Mouse (Mus musculus) CD8-positive naive resting alpha-beta T cell, adult 2 months (primary cell): ENCODE data around the gene Zfp385a.

Source experiments
- DNase-seq, 2 experiments: peaks; one replicate each; pipeline ENCODE4 v3.0.0; 2022; ENCODE audit warnings: low read depth in 2 of 2, low spot score in 2 of 2

Zfp385a gene

DNA sequence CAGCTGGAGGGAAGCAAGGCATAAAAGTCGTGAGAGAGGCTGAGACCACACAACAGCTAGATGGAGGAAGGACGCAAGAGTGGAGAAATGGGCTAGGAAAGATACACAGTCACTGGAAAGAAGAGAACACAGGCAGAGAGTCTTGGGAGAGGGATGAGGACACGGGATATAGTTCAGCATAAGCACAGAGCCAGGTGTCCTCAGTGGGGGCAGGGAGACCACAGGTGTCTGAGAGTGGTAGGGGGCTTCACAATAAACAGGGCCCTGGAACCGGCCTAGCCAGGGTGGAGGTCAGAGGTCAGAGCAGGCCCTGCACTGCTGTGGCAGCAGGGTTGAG lies 1.1 kb downstream of the Zfp385a start:
- DNase-seq: no peak

GRCm38 (mm10) chr15:103336996-103337667 lies 2.8 kb downstream of the Zfp385a start:
- DNase-seq: no peak

- no peak for DNase-seq
Measured at GRCm38 (mm10) chr15:103335488-103336235, 4.2 kb downstream of the Zfp385a start.

GRCm38 (mm10) chr15:103335040-103335439 lies 4.9 kb downstream of the Zfp385a start:
- DNase-seq: no peak

GRCm38 (mm10) chr15:103334194-103334593 lies 5.7 kb downstream of the Zfp385a start:
- no peak for DNase-seq

DNA sequence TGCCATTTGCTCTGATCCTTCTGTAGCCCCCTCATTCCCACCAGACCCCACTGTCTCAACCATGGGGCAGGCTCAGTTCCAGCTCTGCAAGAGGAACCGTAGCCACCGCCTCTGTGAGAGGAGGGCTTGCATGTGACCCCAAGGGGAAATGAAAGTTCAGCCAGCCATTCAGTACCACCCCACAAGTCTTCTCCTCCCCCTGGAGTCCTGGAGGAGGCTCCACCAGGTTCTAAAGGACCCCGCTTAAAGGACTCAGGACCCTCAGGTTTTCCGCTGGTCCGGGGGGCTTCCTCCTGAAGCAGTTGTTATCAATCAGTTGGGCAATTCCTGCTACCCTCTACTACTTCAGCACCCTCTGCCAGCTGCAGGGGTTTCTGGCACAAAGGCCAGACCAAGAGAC lies 6.2 kb downstream of the Zfp385a start:
- no peak for DNase-seq

DNA sequence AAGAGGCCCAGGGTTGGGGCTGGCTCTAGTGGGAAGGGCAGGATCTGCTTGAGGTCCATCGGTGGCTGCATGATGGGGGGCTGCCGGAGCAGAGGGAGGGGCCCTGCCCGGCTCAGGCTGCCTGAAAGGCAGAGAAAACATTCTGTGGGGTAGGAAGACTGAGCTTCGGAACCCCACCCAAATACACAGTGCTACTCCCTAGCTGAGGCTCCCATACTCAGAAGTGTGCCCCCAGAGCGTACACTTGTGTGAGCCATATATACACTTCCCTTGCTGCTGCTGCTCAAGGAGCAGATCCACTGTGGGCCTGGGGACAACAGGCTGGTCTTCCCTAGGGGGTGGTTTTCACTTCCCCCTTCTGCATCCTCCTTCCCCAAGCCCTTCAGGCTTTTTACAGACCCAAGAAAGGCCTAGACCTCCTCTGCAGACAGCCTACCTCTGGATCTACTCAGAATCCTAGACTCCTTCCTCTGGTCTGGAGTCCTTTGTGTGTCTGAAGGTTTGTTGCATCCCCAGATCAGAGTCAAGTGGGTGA lies 6.7 kb downstream of the Zfp385a start:
- no peak for DNase-seq

GRCm38 (mm10) chr15:103323455-103324247 lies 16.2 kb downstream of the Zfp385a start:
- DNase-seq: peak; percentile 69 to 76

- DNase-seq: no peak
Measured at GRCm38 (mm10) chr15:103323070-103323454, 16.8 kb downstream of the Zfp385a start.

GRCm38 (mm10) chr15:103322396-103322795 lies 17.5 kb downstream of the Zfp385a start:
- no peak for DNase-seq

DNA sequence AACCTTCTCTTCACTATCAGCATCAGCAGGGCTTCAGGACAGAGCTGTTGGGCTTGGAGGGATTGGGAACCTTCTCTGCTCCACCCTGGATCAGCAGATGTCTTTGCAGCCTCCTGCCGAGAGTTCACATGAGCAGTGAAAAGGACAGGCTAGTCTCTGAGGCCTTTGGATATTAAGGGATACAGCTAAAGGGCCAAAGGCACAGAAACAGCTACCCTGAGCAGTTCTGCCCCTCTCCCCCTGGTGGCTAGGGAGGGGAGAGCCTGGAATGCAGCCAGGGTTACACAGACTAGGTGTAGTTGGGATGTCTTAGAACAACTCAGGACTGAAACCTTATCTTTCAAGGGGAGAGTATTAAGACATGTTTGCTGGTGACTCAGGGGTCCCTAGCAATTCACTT lies 18.8 kb downstream of the Zfp385a start:
- no peak for DNase-seq

- no peak for DNase-seq
Measured at GRCm38 (mm10) chr15:103318201-103318816, 21.6 kb downstream of the Zfp385a start.

DNA sequence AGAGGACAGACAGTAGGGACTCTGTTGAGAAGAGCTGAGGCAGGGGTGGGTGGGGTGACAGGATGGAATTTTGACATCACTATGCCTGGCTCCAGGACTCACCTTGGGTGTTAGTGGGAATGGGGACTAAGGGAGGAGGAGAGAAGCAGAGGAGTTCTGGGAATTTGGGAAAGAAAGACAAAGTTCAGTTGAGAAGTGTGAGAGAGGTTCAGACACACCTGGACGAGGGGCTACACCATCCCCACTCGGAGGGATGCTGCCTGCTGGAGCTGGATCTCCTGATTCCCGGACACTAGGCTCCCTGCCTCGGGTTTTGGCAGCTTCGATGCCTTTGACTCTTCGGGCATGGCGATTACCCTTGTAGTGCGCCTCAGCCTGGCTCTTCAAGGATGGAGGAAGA lies 22.2 kb downstream of the Zfp385a start:
- no peak for DNase-seq

DNA sequence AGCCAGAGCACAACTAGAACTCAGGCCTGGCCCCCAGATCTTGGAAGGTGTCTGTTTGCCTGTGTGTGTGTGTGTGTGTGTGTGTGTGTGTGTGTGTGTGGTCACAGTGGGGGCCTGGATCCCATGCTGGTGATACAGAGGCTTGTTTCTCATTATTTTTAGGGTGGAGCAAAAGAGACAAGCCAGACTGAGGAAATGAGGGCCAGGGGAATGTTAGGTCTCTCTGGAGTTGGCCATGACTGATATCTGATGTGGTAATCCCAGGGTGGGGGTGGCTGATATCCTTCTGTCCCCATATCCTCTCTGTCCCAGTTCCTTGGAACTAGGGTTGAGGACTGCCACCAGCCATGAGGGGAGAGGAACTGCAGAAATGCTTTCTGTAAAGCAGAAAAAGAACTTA lies 22.8 kb downstream of the Zfp385a start:
- no peak for DNase-seq

DNA sequence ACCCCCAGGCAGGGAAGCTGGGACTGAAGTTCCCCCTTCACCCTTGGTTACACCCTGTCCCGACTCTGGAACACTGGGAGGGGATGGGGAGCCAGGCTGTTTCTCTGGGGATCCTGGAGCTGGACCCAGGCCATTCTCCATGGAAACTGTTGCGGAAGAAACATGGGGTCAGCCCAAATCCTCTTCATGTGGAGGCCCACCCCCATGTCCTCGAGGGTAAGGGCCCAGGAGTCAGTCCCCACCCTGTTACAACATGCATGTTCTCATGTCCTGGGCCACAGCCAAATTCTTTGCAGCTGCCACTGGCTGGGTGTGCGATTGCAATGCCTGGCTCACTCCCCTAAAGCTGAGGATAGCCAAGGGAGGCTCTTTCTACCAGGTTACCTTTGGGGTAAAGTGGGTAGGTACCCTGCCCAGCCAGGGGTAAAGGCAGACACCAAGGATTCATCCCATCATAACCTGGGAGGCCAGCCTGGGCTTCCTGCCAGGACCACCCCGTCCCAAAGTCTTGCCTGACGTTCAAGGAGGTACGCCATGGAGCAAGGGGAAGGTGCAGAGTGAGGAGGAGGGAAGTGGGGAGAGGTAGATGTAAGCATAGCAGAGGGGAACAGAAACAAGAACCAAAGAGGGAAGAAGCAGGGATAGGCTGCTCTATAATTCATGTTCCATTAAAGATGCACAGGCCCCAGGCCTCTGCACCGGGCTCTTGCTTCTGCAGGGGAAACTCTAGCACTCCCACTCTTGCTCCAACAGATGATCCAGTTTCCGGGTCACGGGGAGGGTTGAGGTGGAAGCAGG lies 23.7 kb downstream of the Zfp385a start:
- DNase-seq: no peak

- no peak for DNase-seq
Measured at GRCm38 (mm10) chr15:103315011-103315502, 24.8 kb downstream of the Zfp385a start.

- DNase-seq: no peak
Measured at GRCm38 (mm10) chr15:103314181-103314580, 25.7 kb downstream of the Zfp385a start.

GRCm38 (mm10) chr15:103313495-103314095 lies 26.3 kb downstream of the Zfp385a start:
- peak; percentile 47 to 56 for DNase-seq

DNA sequence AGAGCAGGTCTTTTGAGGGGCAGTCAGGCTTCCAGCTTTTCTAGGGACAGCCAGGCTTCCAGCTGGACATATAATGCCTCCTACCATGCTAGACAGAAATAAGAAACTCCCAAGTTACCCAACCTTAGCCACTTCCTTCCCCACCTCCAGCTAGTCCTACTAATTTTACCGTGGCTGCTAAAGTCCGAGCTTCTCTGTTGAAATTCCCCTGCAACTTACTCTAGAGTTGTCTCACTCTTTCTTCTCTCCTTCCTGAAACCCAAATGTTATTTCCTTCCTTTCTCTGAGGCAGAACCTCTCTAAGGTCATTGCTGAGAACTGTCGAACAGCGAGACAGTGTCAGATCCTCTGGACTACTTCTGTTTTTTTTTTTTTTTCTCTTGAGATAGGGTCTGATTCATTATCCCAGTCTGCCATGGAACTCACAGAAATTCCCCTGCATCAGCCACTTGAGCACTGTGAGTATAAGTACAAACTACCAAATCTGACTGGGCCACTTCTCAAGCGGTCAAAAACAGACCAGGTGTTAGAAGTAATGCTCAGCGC lies 29.5 kb downstream of the Zfp385a start, which contains the start of gene Gpr84:
Gene Gpr84 (minus strand): TSS at position 248 of the 546 bp plus-strand sequence.
- DNase-seq: no peak
